Mouse (Mus musculus) liver, adult 2 months (tissue): ENCODE measurements around the gene Hdgfl1.

Experiments
- CTCF ChIP-seq: fragments of 200-500 bp; IDR thresholded peaks from 2 replicates; pipeline ENCODE4 v1.5.1; 2011; ENCODE audit warnings: low read depth, low read length, control low read depth
- POLR2A ChIP-seq: fragments of 200-500 bp; IDR thresholded peaks from 2 replicates; pipeline ENCODE4 v1.6.1; 2011; ENCODE audit warnings: low read length, control low read depth; ENCODE audit not compliant: insufficient read depth; ENCODE audit errors: extremely low read depth

GRCm38 (mm10) chr13:26769955-26770354 lies at the start of gene Hdgfl1:
- TF ChIP-seq CTCF (no peak), POLR2A (no peak)
